Mouse (Mus musculus): ENCODE results near the gene Kpna3.
A peak's percentile ranks its signal among the peaks of the same experiment; 100 is the strongest.
"Not testable (repeated sequence)": the region's sequence is repeated elsewhere in the genome, so short reads cannot be mapped to it uniquely, and the experiment has no call there.

The Kpna3 gene

DNA sequence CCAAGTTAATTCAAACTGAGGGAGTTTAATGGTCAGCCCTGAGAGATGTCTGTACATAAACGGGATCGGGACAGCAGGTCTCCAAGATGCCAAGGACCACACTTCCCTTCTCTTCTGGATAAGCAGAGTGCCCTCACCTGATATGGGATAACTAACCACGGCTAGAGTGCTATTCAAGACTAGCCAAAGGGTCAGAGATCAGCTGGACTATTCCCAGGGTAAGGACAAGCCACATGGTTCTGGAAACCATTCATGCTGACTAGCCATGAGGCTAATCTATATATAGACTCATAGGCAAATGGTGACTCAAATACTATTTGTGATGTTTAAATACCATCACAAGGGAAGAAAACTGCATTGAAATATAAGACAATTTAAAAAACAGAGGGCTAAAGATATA is 49.1 kb downstream of the Kpna3 start:
- no peak for DNase-seq

DNA sequence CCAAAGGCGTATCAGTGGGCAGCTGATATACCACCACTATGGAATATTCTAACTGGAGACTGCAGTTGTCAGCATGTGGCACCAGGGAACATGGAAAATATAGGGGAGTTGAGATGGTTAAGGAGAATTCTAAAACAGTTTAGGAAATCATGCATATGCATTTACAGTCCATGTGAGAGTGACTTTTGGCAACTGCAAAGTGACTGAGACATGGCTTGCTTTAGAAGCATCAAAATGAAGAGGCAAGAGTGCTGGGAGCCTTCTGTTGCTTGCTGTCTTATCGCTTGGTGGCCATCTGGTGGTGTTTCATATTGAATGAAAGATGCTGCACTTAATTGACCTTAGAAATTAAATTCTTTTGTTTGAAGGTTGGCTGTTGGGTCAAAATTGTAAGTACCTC is 72.4 kb downstream of the Kpna3 start:
- no peak for DNase-seq

DNA sequence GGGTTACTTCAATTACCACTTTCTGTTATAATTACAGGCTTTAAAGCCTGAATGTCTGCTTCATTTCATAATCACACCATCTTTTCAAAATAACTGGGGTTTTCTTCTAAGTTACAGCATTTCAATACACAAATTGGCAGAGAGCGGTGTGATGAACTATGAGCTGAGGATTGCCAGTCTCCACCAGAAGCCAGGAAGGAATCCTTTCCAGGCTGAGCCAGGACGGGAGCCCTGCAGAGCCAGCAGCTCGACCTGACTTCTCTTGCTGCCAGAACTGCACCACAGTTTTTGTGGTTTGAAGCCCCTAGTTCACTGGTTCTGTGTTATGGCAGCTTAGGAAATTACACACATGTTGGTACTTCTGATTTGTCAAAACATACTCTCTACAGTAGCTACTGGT is 75.0 kb downstream of the Kpna3 start:
- DNase-seq = no peak

GRCm38 (mm10) chr14:61363734-61364133 is 75.9 kb downstream of the Kpna3 start:
- DNase-seq = no peak

GRCm38 (mm10) chr14:61362268-61362667 is 77.4 kb downstream of the Kpna3 start:
- DNase-seq = no peak

DNA sequence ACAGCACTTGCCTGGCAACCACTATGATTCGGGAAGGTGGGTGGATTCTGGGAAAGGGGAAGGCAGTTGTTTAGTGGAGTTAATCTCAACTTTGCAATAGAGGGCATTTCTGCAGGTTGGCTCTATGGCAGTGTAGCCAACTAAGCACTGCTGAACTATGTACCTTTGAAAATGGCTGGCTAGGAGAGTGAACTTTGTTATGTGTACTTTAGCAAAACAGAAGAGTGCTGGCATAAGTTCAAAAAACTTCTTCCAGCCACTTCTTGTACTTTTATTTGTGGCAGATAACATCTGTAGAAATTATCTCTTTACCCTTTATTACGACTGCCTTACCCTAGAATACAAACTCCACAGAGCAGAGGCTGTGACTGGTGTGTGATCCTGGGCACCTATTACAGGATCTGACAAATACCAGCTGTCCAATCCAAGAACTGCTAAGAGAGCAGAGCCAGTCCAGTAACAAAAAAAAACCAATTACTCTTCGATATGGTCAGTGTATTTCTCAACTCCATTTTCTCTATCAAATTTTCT is 78.6 kb downstream of the Kpna3 start:
- no peak for DNase-seq

GRCm38 (mm10) chr14:61360131-61360980 is 79.3 kb downstream of the Kpna3 start, which contains the start of gene Ebpl:
Gene Ebpl (minus strand): TSS chr14:61360439.
- peak; percentile 92 to 95 for DNase-seq

DNA sequence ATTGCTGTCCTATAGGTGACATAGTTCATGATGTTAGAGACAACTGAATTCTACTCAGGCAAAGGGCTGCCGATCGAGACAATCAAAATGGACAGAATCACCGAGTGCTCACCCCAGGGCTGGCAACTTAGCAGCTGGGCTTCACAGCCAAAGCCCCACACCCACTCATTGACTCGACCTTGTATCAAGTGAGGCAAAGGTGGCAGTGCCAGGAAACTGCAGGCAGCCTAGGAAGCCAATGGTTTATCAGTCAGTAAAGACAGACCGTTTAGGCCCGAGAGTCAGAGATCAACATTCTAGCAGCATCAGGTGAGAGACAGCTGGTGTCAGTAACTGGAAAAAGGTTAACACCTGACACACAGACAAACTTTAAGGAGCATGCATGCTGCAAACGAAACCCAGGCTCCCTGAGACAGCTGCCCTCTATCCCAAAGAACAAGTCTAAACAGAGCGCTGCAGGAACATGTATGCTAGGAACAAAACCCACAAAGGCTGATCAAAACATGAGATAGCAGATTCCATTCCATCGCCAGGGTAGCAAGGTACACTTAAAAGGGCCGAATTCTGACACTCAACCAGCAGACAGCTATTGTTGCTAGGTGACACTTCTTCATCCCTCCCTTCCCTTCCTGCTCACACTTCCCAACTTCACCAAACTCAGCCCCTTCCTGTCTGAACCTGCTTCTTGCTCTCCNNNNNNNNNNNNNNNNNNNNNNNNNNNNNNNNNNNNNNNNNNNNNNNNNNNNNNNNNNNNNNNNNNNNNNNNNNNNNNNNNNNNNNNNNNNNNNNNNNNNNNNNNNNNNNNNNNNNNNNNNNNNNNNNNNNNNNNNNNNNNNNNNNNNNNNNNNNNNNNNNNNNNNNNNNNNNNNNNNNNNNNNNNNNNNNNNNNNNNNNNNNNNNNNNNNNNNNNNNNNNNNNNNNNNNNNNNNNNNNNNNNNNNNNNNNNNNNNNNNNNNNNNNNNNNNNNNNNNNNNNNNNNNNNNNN is 85.1 kb downstream of the Kpna3 start:
- DNase-seq = no peak

- no peak for DNase-seq
Observed at GRCm38 (mm10) chr14:61350808-61351207, 88.9 kb downstream of the Kpna3 start.

GRCm38 (mm10) chr14:61349876-61350275 is 89.8 kb downstream of the Kpna3 start:
- no peak for DNase-seq

DNA sequence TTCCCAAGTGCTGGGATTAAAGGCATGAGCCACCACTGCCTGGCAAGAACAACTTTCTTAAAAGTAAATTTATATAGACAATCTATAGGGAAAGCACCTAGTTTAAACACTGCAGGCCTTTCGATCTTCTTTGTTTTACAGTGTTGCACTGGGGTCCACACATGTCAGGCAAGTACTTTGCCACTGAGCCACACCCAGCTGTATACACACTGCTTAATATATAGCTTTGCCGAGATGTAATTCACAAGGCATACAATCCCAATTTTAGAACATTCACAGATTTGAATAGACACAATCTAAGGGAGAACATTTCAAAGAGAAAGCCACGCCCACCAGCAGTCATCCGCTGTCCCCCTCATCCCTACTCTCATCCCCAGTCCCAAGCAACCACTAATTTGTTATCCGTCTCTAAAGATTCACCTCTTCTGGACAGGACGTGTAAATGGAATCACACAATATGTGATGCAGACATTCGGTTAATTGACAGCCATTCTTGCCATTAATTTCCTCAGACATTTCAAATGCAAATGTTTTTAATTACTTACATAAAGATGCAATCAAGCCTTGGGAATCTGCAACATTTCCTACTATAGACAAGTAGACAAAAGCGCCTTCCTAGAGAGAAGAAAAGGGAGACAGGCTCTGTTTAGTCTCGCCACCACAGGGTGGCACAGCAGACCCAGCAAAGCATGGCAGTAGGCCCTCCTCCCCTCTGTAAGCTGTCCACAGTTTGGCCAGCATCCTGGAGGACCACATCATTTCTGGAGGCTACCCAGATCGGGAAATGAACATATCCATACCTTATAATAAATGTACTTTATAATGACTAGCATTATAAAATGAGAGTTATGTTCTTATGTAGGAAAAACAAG is 92.6 kb downstream of the Kpna3 start:
- DNase-seq = no peak

DNA sequence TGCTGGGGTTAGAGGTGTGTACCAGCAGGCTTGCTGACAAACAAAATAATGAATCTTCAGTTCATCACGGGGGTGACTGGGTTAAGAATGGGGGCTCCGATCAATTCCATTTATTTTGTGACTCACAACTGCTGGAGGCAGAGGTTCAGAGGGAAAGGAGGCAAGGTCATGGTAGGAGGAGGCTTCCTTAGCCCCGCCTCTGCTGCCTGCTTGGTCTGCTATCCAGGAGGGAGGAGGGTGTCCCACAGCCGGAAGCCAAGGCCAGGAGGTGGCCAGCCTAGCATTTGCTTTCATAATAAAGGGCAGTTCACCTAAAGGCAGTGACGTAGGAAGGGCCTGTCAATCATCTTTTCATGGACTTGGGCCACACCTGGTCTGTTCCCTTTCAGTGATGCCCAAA is 95.1 kb downstream of the Kpna3 start:
- DNase-seq = peak in 1 of 2 experiments; percentile 14

DNA sequence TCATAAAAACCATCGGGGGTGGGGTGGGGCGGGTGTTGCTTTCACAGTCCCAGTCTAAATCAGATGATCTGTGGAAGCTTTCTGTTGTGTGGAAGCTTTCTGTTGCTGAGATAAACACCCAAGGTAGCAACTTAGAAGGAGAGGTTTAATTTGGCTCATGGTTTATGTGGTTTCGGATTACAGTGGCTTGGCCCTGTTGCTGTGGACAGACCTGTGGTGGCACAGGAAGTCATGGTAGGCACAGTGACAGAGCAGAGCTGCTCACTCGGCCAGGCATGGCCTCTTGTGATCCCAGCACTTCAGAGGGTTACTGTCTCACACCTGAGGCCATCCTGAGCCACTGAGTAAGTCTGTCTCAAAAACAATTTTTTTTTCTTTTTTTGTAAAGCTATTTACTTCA is 100.3 kb downstream of the Kpna3 start:
- peak; percentile 4 to 20 for DNase-seq

DNA sequence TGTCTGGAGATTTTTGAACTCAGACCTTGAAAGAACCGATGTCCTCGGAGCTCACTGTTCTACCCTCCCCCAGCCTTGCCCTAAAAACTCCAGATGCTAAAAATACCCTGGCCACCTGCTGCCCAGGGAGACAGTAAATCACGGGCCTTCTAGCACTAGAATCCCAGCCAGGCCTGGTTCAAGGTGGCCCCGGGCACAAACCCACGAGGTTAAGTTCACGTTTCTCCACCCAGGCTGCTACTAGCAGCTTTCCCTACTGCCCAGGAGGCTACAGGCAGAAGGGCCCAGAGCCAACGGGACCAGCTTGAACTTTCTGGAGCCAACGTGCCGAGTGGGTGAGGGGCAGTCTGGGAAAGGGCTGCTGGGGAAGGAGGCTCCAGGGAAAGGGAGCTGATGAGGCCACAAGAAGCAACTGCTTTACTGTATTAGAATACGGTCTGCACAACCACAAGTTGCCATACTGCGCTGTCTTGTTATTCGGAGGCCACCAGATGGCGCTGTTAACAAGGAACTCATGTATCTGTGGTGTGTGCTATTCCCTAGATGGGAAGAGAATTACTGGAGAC is 108.6 kb downstream of the Kpna3 start:
- DNase-seq = peak; percentile 63 to 74

- DNase-seq = no peak
Observed at GRCm38 (mm10) chr14:61330591-61330990, 109.1 kb downstream of the Kpna3 start.

DNA sequence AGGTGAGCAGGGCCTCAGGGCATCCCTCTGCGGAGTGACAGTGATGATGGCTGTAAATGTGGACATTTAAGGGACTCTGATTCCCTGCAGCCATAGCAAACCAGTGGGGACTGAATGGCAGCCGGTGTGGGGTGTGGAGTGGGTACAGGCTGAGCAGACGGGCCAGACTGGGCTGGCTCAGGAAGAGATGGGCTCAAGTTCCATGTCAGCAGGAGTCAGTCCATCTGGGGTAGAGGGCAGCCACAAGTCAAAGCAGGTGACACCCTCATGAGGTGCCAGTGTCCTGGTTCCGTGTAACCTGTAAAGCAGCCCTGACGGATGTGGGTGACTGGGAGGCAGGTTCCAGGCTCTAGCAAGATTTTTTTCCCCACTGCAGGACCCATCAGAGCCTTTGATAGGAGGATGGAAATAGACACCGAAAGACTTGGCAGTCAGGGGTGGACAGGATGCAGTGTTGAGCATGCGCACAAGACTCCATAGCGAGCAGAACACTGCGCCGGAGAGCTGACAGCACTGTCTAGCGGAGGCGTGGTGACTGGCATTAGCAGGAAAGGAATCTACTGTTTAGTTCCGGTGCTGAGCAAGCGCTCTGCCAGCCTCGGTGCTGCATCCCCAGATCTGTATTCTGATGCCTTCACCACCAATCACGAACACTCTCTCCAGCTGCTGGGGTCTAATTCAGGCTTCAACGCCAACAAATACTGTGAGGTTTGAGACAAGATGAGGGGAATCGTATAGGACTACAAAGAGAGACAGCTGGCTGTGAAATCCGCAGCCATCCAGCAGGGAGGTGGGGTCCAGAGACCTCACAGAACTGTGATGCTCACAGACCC is 111.8 kb downstream of the Kpna3 start:
- peak; percentile 56 to 63 for DNase-seq

DNA sequence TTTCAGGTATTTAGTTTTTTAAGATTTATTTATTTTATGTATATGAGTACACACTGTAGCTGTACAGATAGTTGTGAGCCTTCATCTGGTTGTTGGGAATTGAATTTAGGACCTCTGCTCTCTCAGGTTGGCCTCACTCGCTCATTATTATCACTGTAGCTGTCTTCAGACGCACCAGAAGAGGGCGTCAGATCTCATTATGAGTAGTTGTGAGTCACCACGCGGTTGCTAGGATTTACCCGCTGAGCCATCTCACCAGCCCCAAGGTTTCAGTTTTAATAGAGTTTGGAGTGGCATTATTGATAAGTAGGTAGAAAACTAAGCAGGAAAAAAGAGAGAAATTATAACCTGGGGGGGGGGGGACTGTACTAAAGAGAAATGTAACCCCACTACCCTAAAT is 112.7 kb downstream of the Kpna3 start:
- not testable (repeated sequence) for DNase-seq

GRCm38 (mm10) chr14:61322740-61323139 is 116.9 kb downstream of the Kpna3 start:
- no peak for DNase-seq

DNA sequence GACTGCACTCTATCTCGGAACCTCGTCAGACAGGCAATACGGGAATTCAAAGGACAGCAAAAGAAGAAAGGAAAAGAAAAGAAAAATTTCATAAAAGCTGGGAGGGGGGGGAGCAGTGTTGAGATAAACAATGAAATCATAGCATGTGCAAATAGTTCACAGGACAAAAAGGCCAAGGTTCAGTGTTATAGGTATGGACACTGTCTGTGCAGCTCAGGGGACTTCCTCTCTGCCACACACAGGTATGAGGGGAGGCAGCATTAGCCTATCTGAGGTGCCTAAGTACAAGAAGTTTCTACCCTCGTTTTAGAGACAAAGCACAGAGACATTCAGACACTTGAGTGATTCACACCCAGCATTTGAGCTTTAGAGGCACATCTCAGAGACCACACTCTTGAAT is 118.5 kb downstream of the Kpna3 start:
- no peak for DNase-seq

- peak; percentile 22 to 33 for DNase-seq
Observed at GRCm38 (mm10) chr14:61320765-61321164, 118.9 kb downstream of the Kpna3 start.

DNA sequence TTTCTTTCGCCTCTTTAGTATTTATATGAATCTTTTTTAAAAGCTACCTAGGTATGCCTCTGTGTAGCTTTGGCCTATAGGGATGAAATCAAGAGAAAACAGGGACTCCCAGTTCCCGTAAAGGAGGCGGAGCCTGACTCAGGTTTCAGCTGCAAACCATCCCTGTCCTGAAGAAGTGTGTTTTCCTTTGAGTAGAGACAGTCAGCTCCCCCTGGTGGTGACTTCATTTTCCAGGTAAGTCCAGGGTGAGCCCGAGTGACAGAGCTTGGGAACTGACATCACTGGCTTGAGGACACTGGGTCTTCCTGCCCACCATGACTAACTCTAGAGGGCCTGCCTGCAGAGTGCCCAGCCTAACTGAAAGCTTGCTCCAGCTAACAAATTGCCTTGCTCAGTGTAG is 122.8 kb downstream of the Kpna3 start:
- DNase-seq = peak; percentile 44 to 65
